Mouse (Mus musculus) bone marrow, adult 2 months (tissue): ENCODE results near the gene Mknk1.

Source experiments
- CTCF ChIP-seq: fragments of 200-500 bp; IDR thresholded peaks from 2 replicates; pipeline ENCODE4 v1.5.1; 2011; ENCODE audit warnings: low read length, control low read depth; ENCODE audit not compliant: control insufficient read depth, insufficient read depth
- POLR2A ChIP-seq: fragments of 200-500 bp; IDR thresholded peaks from 2 replicates; pipeline ENCODE4 v1.6.1; 2011; ENCODE audit warnings: low read depth, mild to moderate bottlenecking, control low read depth, low read length, borderline replicate concordance; ENCODE audit not compliant: control insufficient read depth

DNA sequence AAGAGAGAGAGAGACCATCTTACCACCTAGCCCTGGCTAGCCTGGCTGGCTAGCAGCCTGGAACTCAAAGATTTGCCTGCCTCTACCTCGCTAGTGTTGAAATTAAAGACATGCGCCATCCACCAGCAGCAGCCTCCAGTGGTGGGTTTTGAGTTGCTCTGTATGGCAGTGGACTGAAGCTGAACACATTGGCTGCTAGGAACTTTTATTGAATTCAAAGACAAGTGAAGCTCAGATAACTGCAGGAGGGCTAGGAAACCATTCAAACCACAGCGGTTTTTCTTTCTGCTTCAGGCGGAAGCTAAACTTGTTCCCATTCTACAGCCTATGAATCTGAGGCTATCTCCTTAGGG, 11.5 kb upstream of the Mknk1 start:
- TF ChIP-seq POLR2A = no peak
- no peak for TF ChIP-seq CTCF
